Mouse (Mus musculus) megakaryocyte, embryonic 14.5 days (primary cell): ENCODE measurements around the gene Dock2.

ENCODE experiments used
- FLI1 ChIP-seq: IDR thresholded peaks from 2 replicates; pipeline ENCODE4 v1.6.1; 2012; ENCODE audit warnings: low read length, inconsistent platforms, mixed read lengths
- GATA1 ChIP-seq: IDR thresholded peaks from 3 replicates; pipeline ENCODE4 v1.6.1; 2012; ENCODE audit warnings: mixed read lengths, low read length, inconsistent platforms, borderline replicate concordance

DNA sequence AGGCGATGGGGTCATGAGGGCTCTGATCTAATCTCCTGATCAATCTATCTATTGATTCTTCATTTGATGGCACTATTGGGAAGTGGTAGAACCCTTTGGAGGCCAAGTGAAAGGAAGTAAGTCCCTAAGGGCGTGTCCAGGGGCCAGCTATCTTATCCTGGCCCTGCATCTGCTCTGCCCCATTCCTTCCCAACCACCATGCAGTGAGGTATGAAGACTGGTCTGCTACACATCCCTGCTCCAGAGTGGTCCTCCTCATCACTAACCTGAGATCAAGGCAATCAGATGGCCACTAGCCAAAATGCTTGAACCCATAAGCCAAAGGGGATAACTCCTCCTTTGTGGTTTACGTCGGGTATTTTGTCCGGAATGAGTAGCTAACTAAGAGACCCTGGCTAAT lies 256.5 kb downstream of the Dock2 start:
- TF ChIP-seq GATA1 (no peak), FLI1 (no peak)
